Mouse (Mus musculus) mouse trophoblast stem cell (cell line): ENCODE data around the gene Itgav.

Experiments
- in situ Hi-C, 2 experiments: fragments of 300-500 bp; cut with MseI, MboI; formaldehyde crosslinking; loops; 2 replicates in 1 of 2; 3 replicates in 1 of 2; pipeline ENCODE4 v1.15.1; 2025

Gene Itgav

GRCm38 (mm10) chr2:83813273-83813892 is 89.2 kb downstream of the Itgav start:
- in situ Hi-C loops = loop anchor here in 1 of 2 experiments (25.0 kb wide), 1 partner anchor 624 kb away; the partner anchor contains the start of gene Calcrl

- in situ Hi-C loops = loop anchor here in 1 of 2 experiments (25.0 kb wide), 1 partner anchor 623 kb away; the partner anchor contains the start of gene Calcrl
Observed at GRCm38 (mm10) chr2:83814009-83814408, 89.8 kb downstream of the Itgav start.

- in situ Hi-C loops = loop anchor here in 1 of 2 experiments (25.0 kb wide), 1 partner anchor 621 kb away; the partner anchor contains the start of gene Calcrl
Observed at GRCm38 (mm10) chr2:83816147-83816546, 92.0 kb downstream of the Itgav start.

- in situ Hi-C loops = no loop called here
Observed at GRCm38 (mm10) chr2:83825161-83825560, 101.0 kb downstream of the Itgav start.

GRCm38 (mm10) chr2:83828895-83829539 is 104.8 kb downstream of the Itgav start:
- in situ Hi-C loops = no loop called here

- in situ Hi-C loops = no loop called here
Observed at GRCm38 (mm10) chr2:83832903-83833302, 108.7 kb downstream of the Itgav start.

- in situ Hi-C loops = no loop called here
Observed at GRCm38 (mm10) chr2:83835313-83836070, 111.3 kb downstream of the Itgav start.

GRCm38 (mm10) chr2:83848495-83848894 is 124.3 kb downstream of the Itgav start:
- in situ Hi-C loops = no loop called here

- in situ Hi-C loops = no loop called here
Observed at GRCm38 (mm10) chr2:83853423-83853822, 129.2 kb downstream of the Itgav start.

GRCm38 (mm10) chr2:83856236-83856635 is 132.0 kb downstream of the Itgav start:
- in situ Hi-C loops = no loop called here
